Mouse (Mus musculus) urinary bladder, postnatal 4 days (tissue): ENCODE measurements around the gene Fscn3.

Source experiments
- DNase-seq, 2 experiments: peaks; one replicate each; pipeline ENCODE4 v3.0.0; 2021 to 2022; ENCODE audit warnings: low spot score in 2 of 2

The Fscn3 gene

DNA sequence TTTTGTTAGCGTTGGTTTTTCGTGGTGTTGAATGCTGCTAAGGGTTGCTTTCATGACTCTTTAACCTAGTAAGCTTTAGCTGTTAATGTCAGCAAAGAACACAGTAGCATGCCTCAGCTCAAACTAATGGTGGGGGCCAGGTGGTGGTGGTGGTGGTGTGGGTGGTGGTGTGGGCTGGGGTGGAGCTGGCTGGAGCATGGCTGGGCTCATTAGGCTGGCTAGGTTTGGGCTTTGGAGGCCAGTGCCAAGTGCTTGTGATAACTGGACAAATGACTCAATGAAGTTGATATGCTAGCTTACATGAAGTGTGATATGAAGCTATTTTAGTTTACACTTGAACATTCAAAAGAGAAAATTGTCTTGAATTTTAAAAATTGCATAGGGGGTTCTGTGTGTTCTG is 58.4 kb downstream of the Fscn3 start:
- no peak for DNase-seq

DNA sequence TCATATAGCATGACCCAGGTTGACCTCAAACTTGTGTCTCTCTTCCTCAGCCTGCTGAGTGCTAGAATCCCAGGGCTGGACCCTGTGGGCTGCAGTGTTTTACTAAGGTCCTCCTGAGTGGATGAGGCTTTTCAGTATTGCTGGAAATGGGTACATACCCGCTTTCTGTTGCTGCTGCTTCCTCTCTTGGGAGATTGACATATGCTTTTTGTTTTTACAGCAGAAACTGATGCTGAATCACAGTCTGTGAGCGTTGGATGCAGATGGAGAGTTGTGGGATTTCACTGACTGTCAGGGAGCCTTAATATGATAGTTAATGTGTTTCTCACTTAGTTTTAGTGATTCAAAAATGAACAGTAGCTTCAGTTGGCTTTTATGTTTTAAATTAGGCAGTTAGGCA is 58.9 kb downstream of the Fscn3 start:
- no peak for DNase-seq

DNA sequence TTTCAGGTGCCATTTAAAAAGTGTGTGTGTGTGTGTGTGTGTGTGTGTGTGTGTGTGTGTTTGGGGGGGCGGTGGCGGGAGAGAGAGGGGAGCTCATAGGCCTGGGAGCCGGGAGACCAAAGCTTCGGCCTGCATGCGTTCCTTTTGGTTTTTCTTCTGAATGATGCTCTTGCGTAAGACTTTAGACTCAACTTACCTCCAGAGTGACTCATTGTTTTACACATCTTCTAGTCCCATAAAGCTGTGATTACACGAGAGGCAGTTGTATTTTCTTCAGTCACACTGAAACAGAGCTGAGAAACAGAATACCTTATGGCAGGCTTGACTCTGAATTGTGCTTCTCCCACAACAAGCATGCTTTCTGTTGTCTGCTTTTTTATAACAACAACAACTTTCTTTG is 59.3 kb downstream of the Fscn3 start:
- DNase-seq: no peak
